Mouse (Mus musculus) activated CD4-positive, CD25-positive, alpha-beta regulatory T cell, adult 9 weeks (primary cell): ENCODE results near the gene Kctd15. TPM values are rescaled to one million over a fixed set of nuclear protein-coding genes. Genes with fewer than 3 reads are reported as not detected.

Experiments
- polyA plus RNA-seq: library from polyadenylated mRNA; unstranded; fragments of 100-300 nt; shearing (Covaris generic); gene quantifications from one replicate; pipeline ENCODE4 v1.2.1, GENCODE M21; 2017

Gene Kctd15
- polyA plus RNA-seq: not detected

DNA sequence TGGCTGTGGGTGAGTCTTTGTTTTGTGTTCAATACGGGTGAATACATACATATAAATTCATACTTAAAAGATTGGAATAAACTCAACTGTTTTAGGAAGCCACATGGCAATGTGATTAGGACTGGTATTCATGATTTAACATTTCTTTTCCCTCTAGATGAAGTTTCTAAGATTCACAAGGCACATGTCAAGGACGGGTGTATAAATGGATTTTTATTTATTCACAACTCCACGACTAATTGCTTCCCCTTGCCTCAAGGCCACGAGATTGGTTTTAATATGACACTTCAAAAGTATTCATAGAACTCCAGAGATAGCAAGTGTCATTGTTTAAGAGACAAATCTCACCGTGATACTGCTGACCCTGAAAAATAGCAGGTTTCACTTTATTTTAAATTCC, at the start of gene Kctd15:
TSS of gene Kctd15 (minus strand) at position 101 of the 400 bp plus-strand sequence.

Other genes with a start within 250 kb of the Kctd15 start
- not detected for gene Chst8, start 156.0 kb upstream of the Kctd15 start, polyA plus RNA-seq